Mouse (Mus musculus) cerebellum, adult 2 months (tissue): ENCODE data around the gene Josd1.
A peak's percentile ranks its signal among the peaks of the same experiment; 100 is the strongest.

Experiments used
- CTCF ChIP-seq: fragments of 200-500 bp; IDR thresholded peaks from 2 replicates; pipeline ENCODE4 v1.5.1; 2011; ENCODE audit warnings: low read depth, mild to moderate bottlenecking, control low read depth, low read length, moderate library complexity, borderline replicate concordance; ENCODE audit not compliant: insufficient read depth
- POLR2A ChIP-seq: fragments of 200-500 bp; IDR thresholded peaks from 2 replicates; pipeline ENCODE4 v1.6.1; 2011; ENCODE audit warnings: low read length, control low read depth, borderline replicate concordance; ENCODE audit not compliant: insufficient read depth

- peak; percentile 52; the same call in 1 of the 2 replicates for TF ChIP-seq CTCF
- no peak for TF ChIP-seq POLR2A
Measured at GRCm38 (mm10) chr15:79650569-79650968, 37.1 kb downstream of the Josd1 start.
